Comparison of ENCODE assay signal across 29 mouse cellular contexts in the genomic region with DNA sequence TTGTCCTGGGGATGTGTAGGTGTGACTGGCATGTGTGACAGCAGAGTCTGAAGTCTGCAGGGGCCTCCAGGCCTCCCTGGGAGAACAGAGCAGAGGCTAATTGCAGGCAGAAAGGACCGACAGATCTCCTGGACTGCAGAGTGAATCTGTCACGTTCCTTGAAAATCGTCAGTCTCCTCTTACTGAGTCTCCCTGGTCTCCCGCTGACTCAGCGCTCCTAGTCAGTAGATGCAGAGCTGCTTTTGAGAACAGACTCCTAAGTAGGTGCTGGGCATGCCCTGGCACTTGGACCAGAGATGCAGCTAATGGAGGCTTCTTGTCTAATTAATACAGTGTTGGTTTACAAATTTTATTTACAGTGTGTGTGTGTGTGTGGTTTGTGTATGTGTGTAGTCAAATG. TPM values are rescaled to one million over a fixed set of nuclear protein-coding genes. Genes with fewer than 3 reads are reported as not detected.
A peak's percentile ranks its signal among the peaks of the same experiment; 100 is the strongest.
DNase-seq lines count a peak whose midpoint lies in the region; ATAC-seq and TF ChIP-seq lines count a peak whose summit lies in the region.
"Had no signal": no experiment of that assay in that cellular context is flagged by ENCODE, and none has a peak within 500 bp of the region (broad histone marks: within the 10 kb centered on the region; RNA-seq: fewer than 3 reads in every experiment).

No protein-coding gene starts in this region.

- H3K36me3 ChIP-seq in midbrain, embryonic 10.5 days = no peaks in the 10 kb centered on the region
- H3K36me3 ChIP-seq in midbrain, embryonic 11.5 days (ENCODE audit: control insufficient read depth, insufficient read depth, low read length) = no peaks in the 10 kb centered on the region
- H3K36me3 ChIP-seq in forebrain, embryonic 13.5 days (ENCODE audit: poor library complexity, severe bottlenecking) = no peaks in the 10 kb centered on the region
- no peaks in the 10 kb centered on the region for H3K36me3 ChIP-seq in midbrain, embryonic 14.5 days (ENCODE audit: control insufficient read depth, insufficient read depth, low read length)
- H3K36me3 ChIP-seq: embryonic facial prominence, embryonic 15.5 days; heart, embryonic 13.5 days; limb, embryonic 12.5 days had no signal

- ATAC-seq in midbrain, embryonic 11.5 days (ENCODE audit: low FRiP score) = no peak
- no peak for ATAC-seq in forebrain, embryonic 13.5 days
- ATAC-seq in midbrain, embryonic 14.5 days (ENCODE audit: low FRiP score, low TSS enrichment) = no peak
- ATAC-seq: intestine, postnatal 0 days; liver, postnatal 0 days had no signal

- peaks cover 65% of the 10 kb centered on the region for H3K4me1 ChIP-seq in midbrain, embryonic 10.5 days
- peaks cover 19% of the 10 kb centered on the region for H3K4me1 ChIP-seq in midbrain, embryonic 11.5 days (ENCODE audit: control insufficient read depth, insufficient read depth, low read length)
- H3K4me1 ChIP-seq in forebrain, embryonic 13.5 days = peaks cover 79% of the 10 kb centered on the region
- H3K4me1 ChIP-seq in midbrain, embryonic 14.5 days (ENCODE audit: control insufficient read depth, insufficient read depth, low read length) = peaks cover 54% of the 10 kb centered on the region
- no peaks in the 10 kb centered on the region for H3K4me1 ChIP-seq in lung, adult 2 months (ENCODE audit: control insufficient read depth, insufficient read depth, low read length)

- H3K9me3 ChIP-seq in midbrain, embryonic 10.5 days (replicated peaks) = no peaks in the 10 kb centered on the region
- no peaks in the 10 kb centered on the region for H3K9me3 ChIP-seq in midbrain, embryonic 11.5 days (ENCODE audit: control insufficient read depth, low read length)
- no peaks in the 10 kb centered on the region for H3K9me3 ChIP-seq in forebrain, embryonic 13.5 days (replicated peaks)
- H3K9me3 ChIP-seq in midbrain, embryonic 14.5 days (ENCODE audit: control insufficient read depth, low read length) = no peaks in the 10 kb centered on the region
- H3K9me3 ChIP-seq: embryonic facial prominence, embryonic 15.5 days; heart, embryonic 13.5 days; limb, embryonic 12.5 days had no signal

- peaks cover 46% of the 10 kb centered on the region for H3K27me3 ChIP-seq in midbrain, embryonic 10.5 days (ENCODE audit: low read depth, poor library complexity, severe bottlenecking)
- H3K27me3 ChIP-seq in midbrain, embryonic 11.5 days (ENCODE audit: control insufficient read depth, insufficient read depth, low read length) = no peaks in the 10 kb centered on the region
- H3K27me3 ChIP-seq in forebrain, embryonic 13.5 days = peaks cover 8% of the 10 kb centered on the region; the same call in 1 of the 2 replicates
- no peaks in the 10 kb centered on the region for H3K27me3 ChIP-seq in midbrain, embryonic 14.5 days (ENCODE audit: control insufficient read depth, insufficient read depth, low read length)

- TF ChIP-seq CTCF in brain, embryonic 14.5 days (IDR thresholded peaks at IDR 0.05; ENCODE audit: borderline replicate concordance, extremely low read depth, insufficient read depth, insufficient read length) = no peak
- no peak for TF ChIP-seq CTCF in lung, adult 2 months (IDR thresholded peaks at IDR 0.05; ENCODE audit: insufficient read depth, low read length)

- H3K9ac ChIP-seq in midbrain, embryonic 11.5 days (ENCODE audit: low read length) = no peak overlapping the region
- H3K9ac ChIP-seq in forebrain, embryonic 13.5 days = no peak overlapping the region
- H3K9ac ChIP-seq in midbrain, embryonic 14.5 days (replicated peaks; ENCODE audit: low read length) = no peak overlapping the region
- H3K9ac ChIP-seq: embryonic facial prominence, embryonic 15.5 days; heart, embryonic 13.5 days; limb, embryonic 12.5 days; liver, postnatal 0 days had no signal

- no peak for TF ChIP-seq POLR2A in brain, embryonic 14.5 days (IDR thresholded peaks at IDR 0.05; ENCODE audit: borderline replicate concordance, extremely low read depth, insufficient read depth, insufficient read length, poor library complexity, severe bottlenecking)
- no peak for TF ChIP-seq POLR2A in lung, adult 2 months (IDR thresholded peaks at IDR 0.05; ENCODE audit: borderline replicate concordance, extremely low read depth, low read depth, low read length)

- H3K27ac ChIP-seq in midbrain, embryonic 10.5 days (replicated peaks) = 0 out of 2 replicates have a peak overlapping the region, but pooled peaks have one; percentile 34
- no peak overlapping the region for H3K27ac ChIP-seq in midbrain, embryonic 11.5 days (ENCODE audit: low read depth, low read length)
- H3K27ac ChIP-seq in forebrain, embryonic 13.5 days = peak overlapping the region; percentile 49
- H3K27ac ChIP-seq in midbrain, embryonic 14.5 days (replicated peaks; ENCODE audit: low read depth, low read length) = peak overlapping the region; percentile 58
- H3K27ac ChIP-seq: embryonic facial prominence, embryonic 15.5 days; heart, adult 2 months; heart, embryonic 13.5 days; limb, embryonic 12.5 days had no signal

- WGBS in midbrain, embryonic 10.5 days = 35% methylated on average over 5 of the region's 5 CpGs
- 28% methylated on average over 5 of the region's 5 CpGs for WGBS in midbrain, embryonic 11.5 days
- 20% methylated on average over 5 of the region's 5 CpGs for WGBS in forebrain, embryonic 13.5 days
- 29% methylated on average over 5 of the region's 5 CpGs for WGBS in midbrain, embryonic 14.5 days
- 52% methylated on average over 5 of the region's 5 CpGs for WGBS in lung, adult 2 months

- H3K4me3 ChIP-seq in midbrain, embryonic 10.5 days = no peak overlapping the region
- H3K4me3 ChIP-seq in midbrain, embryonic 11.5 days (ENCODE audit: low read depth, low read length) = no peak overlapping the region
- H3K4me3 ChIP-seq in forebrain, embryonic 13.5 days = no peak overlapping the region
- no peak overlapping the region for H3K4me3 ChIP-seq in midbrain, embryonic 14.5 days (replicated peaks; ENCODE audit: low read depth, low read length)
- H3K4me3 ChIP-seq in lung, adult 2 months (replicated peaks; ENCODE audit: extremely low read depth, low read depth, low read length) = no peak overlapping the region
- H3K4me3 ChIP-seq: embryonic facial prominence, embryonic 15.5 days; heart, adult 2 months; heart, embryonic 13.5 days; limb, embryonic 12.5 days had no signal

- H3K4me2 ChIP-seq in midbrain, embryonic 11.5 days = no peak overlapping the region
- H3K4me2 ChIP-seq in forebrain, embryonic 13.5 days = no peak overlapping the region
- no peak overlapping the region for H3K4me2 ChIP-seq in midbrain, embryonic 14.5 days (ENCODE audit: low read length)
- H3K4me2 ChIP-seq: embryonic facial prominence, embryonic 15.5 days; heart, embryonic 13.5 days; limb, embryonic 12.5 days; liver, embryonic 11.5 days had no signal

- no peak for DNase-seq in midbrain, embryonic 10.5 days (ENCODE audit: low spot score)
- DNase-seq in midbrain, embryonic 11.5 days (ENCODE audit: low spot score, missing footprints) = no peak
- peak; percentile 63 for DNase-seq in brain, embryonic 14.5 days (ENCODE audit: low read depth)
- DNase-seq in midbrain, embryonic 14.5 days = no peak
- DNase-seq in MN1 (ENCODE audit: low spot score) = no peak
- no peak for DNase-seq in gastrocnemius, postnatal 25 days
- no peak for DNase-seq in lung, adult 2 months
- DNase-seq: adrenal gland, postnatal 36 days; cerebellum, adult 18-20 months; cerebellum, postnatal 25 days; gastrocnemius, postnatal 14 days; heart, adult 2 months; heart, postnatal 14 days; kidney, postnatal 25 days; liver, postnatal 0 days; lung, postnatal 14 days had no signal

RNA-seq across cellular contexts. Expression of a gene that starts 17.9 kb away (rescaled TPM):
- polyA plus RNA-seq in midbrain, embryonic 10.5 days (2016; fragmentation: Nextera tagmentation; extraction: Ambion mirVana) = 0.06 TPM in 1 of 2 replicates, not detected in the other
- polyA plus RNA-seq in midbrain, embryonic 11.5 days (2014; fragmentation: Nextera tagmentation; extraction: Ambion mirVana) = 0.25 TPM in 1 of 2 replicates, not detected in the other
- 0.09 and 0.12 TPM in 2 replicates for polyA plus RNA-seq in brain, embryonic 14.5 days (2012; rRNA removed)
- 0.08 TPM in 1 of 2 replicates, not detected in the other for polyA plus RNA-seq in forebrain, embryonic 13.5 days (2015; fragmentation: Nextera tagmentation; extraction: Ambion mirVana)
- polyA plus RNA-seq in midbrain, embryonic 14.5 days (2014; fragmentation: Nextera tagmentation; extraction: Ambion mirVana) = 0.12 TPM in 1 of 2 replicates, not detected in the other
- total RNA-seq in gastrocnemius, postnatal 25 days (2021) = not detected
- not detected in 2 replicates for polyA plus RNA-seq in lung, adult 2 months (2012; rRNA removed)
- total RNA-seq: adrenal gland, postnatal 36 days; gastrocnemius, postnatal 14 days; heart, adult 2 months; heart, postnatal 14 days; megakaryocyte progenitor cell, adult 5-6 weeks; monocyte, adult 5-6 weeks had no signal
- polyA plus RNA-seq: C2C12; embryonic facial prominence, embryonic 15.5 days; heart, embryonic 13.5 days; intestine, postnatal 0 days; kidney, embryonic 14.5 days; limb, embryonic 12.5 days; liver, embryonic 11.5 days; liver, postnatal 0 days; neural tube, embryonic 11.5 days; spleen, adult 2 months; testis, adult 2 months had no signal
